Mouse (Mus musculus) macrophage (primary cell): ENCODE measurements at regions not wholly inside any gene's neighbourhood (a gene's known extent, or its start where the extent isn't known, plus 50 kb on each side); places are given as distances from the start of the nearest gene placed in this dataset.

Experiments used
- H3K27ac ChIP-seq: fragments of 350-480 bp; formaldehyde crosslinking; 2 replicates; pipeline ENCODE4 v1.9.0; 2021
- H3K36me3 ChIP-seq: fragments of 350-480 bp; formaldehyde crosslinking; 2 replicates; pipeline ENCODE4 v1.9.0; 2021; ENCODE audit errors: inconsistent target
- H3K4me3 ChIP-seq: fragments of 350-480 bp; formaldehyde crosslinking; 2 replicates; pipeline ENCODE4 v1.9.0; 2021; ENCODE audit errors: inconsistent target
- H3K79me2 ChIP-seq: fragments of 350-480 bp; formaldehyde crosslinking; 2 replicates; pipeline ENCODE4 v1.9.0; 2021; ENCODE audit errors: inconsistent target
- WGBS: methylation state at CpG from one replicate; pipeline ENCODE4 v1.1.7; 2026; ENCODE audit warnings: inconsistent platforms; ENCODE audit not compliant: missing documents; 5-methylcytosine and 5-hydroxymethylcytosine counted together

- 92% methylated on average over 9 of the region's 9 CpGs for WGBS
- Histone ChIP-seq H3K4me3 (no peak overlapping the region), H3K36me3 (no peaks in the 10 kb centered on the region), H3K79me2 (no peaks in the 10 kb centered on the region), H3K27ac (no peak overlapping the region)
Measured at GRCm38 (mm10) chr13:42358588-42358987, 57.3 kb downstream of the Edn1 start.

GRCm38 (mm10) chr13:42367655-42368554 is 66.6 kb downstream of the Edn1 start:
- 12% methylated on average over 7 of the region's 7 CpGs for WGBS
- Histone ChIP-seq H3K36me3 (no peaks in the 10 kb centered on the region), H3K4me3 (no peak overlapping the region), H3K79me2 (no peaks in the 10 kb centered on the region), H3K27ac (peak overlapping the region; percentile 75)

- Histone ChIP-seq H3K4me3 (no peak overlapping the region), H3K27ac (no peak overlapping the region), H3K79me2 (no peaks in the 10 kb centered on the region), H3K36me3 (no peaks in the 10 kb centered on the region)
- 100% methylated on average over 1 of the region's 1 CpGs for WGBS
Measured at GRCm38 (mm10) chr13:42369826-42370225, 68.5 kb downstream of the Edn1 start.

- H3K4me3 ChIP-seq = no peak overlapping the region
- WGBS = 68% methylated on average over 4 of the region's 4 CpGs
- H3K27ac ChIP-seq = no peak overlapping the region
- H3K36me3 ChIP-seq = no peaks in the 10 kb centered on the region
- H3K79me2 ChIP-seq = no peaks in the 10 kb centered on the region
Measured at GRCm38 (mm10) chr13:42372201-42372600, 70.9 kb downstream of the Edn1 start.

- no peaks in the 10 kb centered on the region for H3K79me2 ChIP-seq
- no peak overlapping the region for H3K4me3 ChIP-seq
- 41% methylated on average over 8 of the region's 8 CpGs for WGBS
Measured at GRCm38 (mm10) chr13:42374181-42374596, 72.9 kb downstream of the Edn1 start.

GRCm38 (mm10) chr13:42379675-42380074 is 78.4 kb downstream of the Edn1 start:
- WGBS = 69% methylated on average over 6 of the region's 6 CpGs
- Histone ChIP-seq H3K79me2 (no peaks in the 10 kb centered on the region), H3K4me3 (no peak overlapping the region), H3K27ac (no peak overlapping the region), H3K36me3 (no peaks in the 10 kb centered on the region)

More at GRCm38 (mm10) chr13:42374181-42374596, 72.9 kb downstream of the Edn1 start:
- H3K36me3 ChIP-seq = no peaks in the 10 kb centered on the region
- no peak overlapping the region for H3K27ac ChIP-seq

GRCm38 (mm10) chr13:42383099-42383498 is 81.8 kb downstream of the Edn1 start:
- no peak overlapping the region for H3K27ac ChIP-seq
- no peaks in the 10 kb centered on the region for H3K36me3 ChIP-seq
- 96% methylated on average over 4 of the region's 4 CpGs for WGBS
- no peak overlapping the region for H3K4me3 ChIP-seq
- H3K79me2 ChIP-seq = no peaks in the 10 kb centered on the region

GRCm38 (mm10) chr13:42390389-42390788 is 89.1 kb downstream of the Edn1 start:
- H3K79me2 ChIP-seq = no peaks in the 10 kb centered on the region
- no peak overlapping the region for H3K4me3 ChIP-seq
- no peaks in the 10 kb centered on the region for H3K36me3 ChIP-seq
- WGBS = 80% methylated on average over 1 of the region's 1 CpGs
- H3K27ac ChIP-seq = no peak overlapping the region

GRCm38 (mm10) chr13:42391330-42392005 is 90.2 kb downstream of the Edn1 start:
- 91% methylated on average over 9 of the region's 9 CpGs for WGBS
- no peak overlapping the region for H3K4me3 ChIP-seq
- H3K27ac ChIP-seq = no peak overlapping the region
- no peaks in the 10 kb centered on the region for H3K79me2 ChIP-seq
- H3K36me3 ChIP-seq = no peaks in the 10 kb centered on the region

GRCm38 (mm10) chr13:42392701-42393100 is 91.4 kb downstream of the Edn1 start:
- H3K4me3 ChIP-seq = no peak overlapping the region
- H3K36me3 ChIP-seq = no peaks in the 10 kb centered on the region
- WGBS = 44% methylated on average over 7 of the region's 7 CpGs
- H3K79me2 ChIP-seq = no peaks in the 10 kb centered on the region
- H3K27ac ChIP-seq = no peak overlapping the region

GRCm38 (mm10) chr13:42394572-42394971 is 93.3 kb downstream of the Edn1 start:
- H3K4me3 ChIP-seq = no peak overlapping the region
- H3K36me3 ChIP-seq = no peaks in the 10 kb centered on the region
- no peaks in the 10 kb centered on the region for H3K79me2 ChIP-seq
- no peak overlapping the region for H3K27ac ChIP-seq
- WGBS = 6% methylated on average over 2 of the region's 2 CpGs

- Histone ChIP-seq H3K27ac (no peak overlapping the region), H3K79me2 (no peaks in the 10 kb centered on the region), H3K36me3 (no peaks in the 10 kb centered on the region), H3K4me3 (no peak overlapping the region)
- WGBS = 56% methylated on average over 2 of the region's 2 CpGs
Measured at GRCm38 (mm10) chr13:42401513-42401912, 100.2 kb downstream of the Edn1 start.

- Histone ChIP-seq H3K79me2 (no peaks in the 10 kb centered on the region), H3K27ac (no peak overlapping the region), H3K4me3 (no peak overlapping the region), H3K36me3 (no peaks in the 10 kb centered on the region)
- WGBS = 94% methylated on average over 3 of the region's 3 CpGs
Measured at GRCm38 (mm10) chr13:42403231-42404020, 102.2 kb downstream of the Edn1 start.

GRCm38 (mm10) chr13:42412652-42413282 is 111.5 kb downstream of the Edn1 start:
- Histone ChIP-seq H3K4me3 (no peak overlapping the region), H3K79me2 (no peaks in the 10 kb centered on the region), H3K36me3 (no peaks in the 10 kb centered on the region), H3K27ac (no peak overlapping the region)
- 100% methylated on average over 1 of the region's 1 CpGs for WGBS
